Comparison of ENCODE assay signal across 7 mouse cellular contexts in the genomic region with DNA sequence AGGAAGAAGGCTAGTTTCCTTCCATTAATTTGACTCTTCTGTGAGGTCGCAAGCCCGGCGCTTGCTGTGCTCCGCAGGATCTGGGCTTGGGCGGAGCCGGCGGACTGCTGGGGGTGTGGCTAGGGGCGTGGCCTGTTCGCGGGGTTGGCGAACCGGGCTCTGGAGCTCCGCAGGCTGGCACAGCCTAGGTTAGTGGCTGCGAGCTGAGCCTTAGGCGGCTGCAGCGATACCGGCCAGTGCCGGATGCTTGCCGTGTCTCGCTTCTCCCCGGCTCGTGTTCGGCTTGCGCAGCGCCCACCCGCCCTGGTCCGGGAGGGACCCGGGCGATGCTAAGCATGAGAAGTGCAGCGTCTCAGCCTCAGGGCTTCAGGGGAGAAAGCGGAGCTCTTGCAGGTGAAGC. TPM values are rescaled to one million over a fixed set of nuclear protein-coding genes. Genes with fewer than 3 reads are reported as not detected.
DNase-seq lines count a peak whose midpoint lies in the region; ATAC-seq lines count a peak whose summit lies in the region.

A gene (plus strand): TSS at position 135 of the 400 bp plus-strand sequence.

- DNase-seq in adrenal gland, postnatal 4 days (ENCODE audit: low spot score in 2 of 2), result peak; percentile 74
- peak; percentile 91 for DNase-seq in embryonic facial prominence, embryonic 14.5 days (ENCODE audit: low spot score)
- DNase-seq in heart, adult 8-10 months (ENCODE audit: low spot score), result peak; percentile 60
- peak; percentile 91 for DNase-seq in kidney, adult 9 months
- DNase-seq in spleen, adult 18-20 months, result peak; percentile 68 to 78

- H3K27me3 ChIP-seq in embryonic facial prominence, embryonic 14.5 days (replicated peaks; ENCODE audit: control insufficient read depth, insufficient read depth, low read length), result peaks cover 40% of the 10 kb centered on the region
- H3K27me3 ChIP-seq in limb, embryonic 13.5 days, result peaks cover 42% of the 10 kb centered on the region
- peaks cover 34% of the 10 kb centered on the region for H3K27me3 ChIP-seq in midbrain, embryonic 15.5 days (replicated peaks)

- H3K9ac ChIP-seq in embryonic facial prominence, embryonic 14.5 days (ENCODE audit: low read depth, low read length), result peak within 1 kb of the TSS; percentile 45
- peak within 1 kb of the TSS; percentile 67 for H3K9ac ChIP-seq in limb, embryonic 13.5 days
- peak within 1 kb of the TSS; percentile 56 for H3K9ac ChIP-seq in midbrain, embryonic 15.5 days

- ATAC-seq in embryonic facial prominence, embryonic 14.5 days (ENCODE audit: low read depth), result peak; percentile 100
- ATAC-seq in limb, embryonic 13.5 days (ENCODE audit: low FRiP score, low read depth), result peak; percentile 99
- peak; percentile 100 for ATAC-seq in midbrain, embryonic 15.5 days (replicated peaks)

- H3K4me1 ChIP-seq in embryonic facial prominence, embryonic 14.5 days (ENCODE audit: control insufficient read depth, insufficient read depth, low read length), result no peaks in the 10 kb centered on the region; the same call in 1 of the 2 replicates
- H3K4me1 ChIP-seq in limb, embryonic 13.5 days, result peaks cover 12% of the 10 kb centered on the region
- peaks cover 12% of the 10 kb centered on the region for H3K4me1 ChIP-seq in midbrain, embryonic 15.5 days

- peak within 1 kb of the TSS; percentile 93 for H3K4me2 ChIP-seq in embryonic facial prominence, embryonic 14.5 days (ENCODE audit: low read depth, low read length)
- H3K4me2 ChIP-seq in limb, embryonic 13.5 days (replicated peaks), result peak within 1 kb of the TSS; percentile 97
- H3K4me2 ChIP-seq in midbrain, embryonic 15.5 days, result peak within 1 kb of the TSS; percentile 76

- no peaks in the 10 kb centered on the region for H3K9me3 ChIP-seq in embryonic facial prominence, embryonic 14.5 days (ENCODE audit: control insufficient read depth, low read length)
- no peaks in the 10 kb centered on the region for H3K9me3 ChIP-seq in limb, embryonic 13.5 days
- H3K9me3 ChIP-seq in midbrain, embryonic 15.5 days, result no peaks in the 10 kb centered on the region

- H3K4me3 ChIP-seq in embryonic facial prominence, embryonic 14.5 days (ENCODE audit: low read depth, low read length), result peak within 1 kb of the TSS; percentile 58
- peak within 1 kb of the TSS; percentile 69 for H3K4me3 ChIP-seq in limb, embryonic 13.5 days
- peak within 1 kb of the TSS; percentile 80 for H3K4me3 ChIP-seq in midbrain, embryonic 15.5 days

- H3K36me3 ChIP-seq in embryonic facial prominence, embryonic 14.5 days (ENCODE audit: control insufficient read depth, insufficient read depth, low read length), result no peaks in the 10 kb centered on the region
- no peaks in the 10 kb centered on the region for H3K36me3 ChIP-seq in limb, embryonic 13.5 days
- no peaks in the 10 kb centered on the region for H3K36me3 ChIP-seq in midbrain, embryonic 15.5 days (replicated peaks)

- 2% methylated on average over 20 of the region's 31 CpGs for WGBS in embryonic facial prominence, embryonic 14.5 days
- WGBS in limb, embryonic 13.5 days, result under 1% methylated on average over 26 of the region's 31 CpGs
- under 1% methylated on average over 31 of the region's 31 CpGs for WGBS in midbrain, embryonic 15.5 days

- no peak within 1 kb of the TSS for H3K27ac ChIP-seq in embryonic facial prominence, embryonic 14.5 days (replicated peaks; ENCODE audit: low read depth, low read length)
- H3K27ac ChIP-seq in limb, embryonic 13.5 days, result peak within 1 kb of the TSS; percentile 10; the same call in 1 of the 2 replicates
- H3K27ac ChIP-seq in midbrain, embryonic 15.5 days, result no peak within 1 kb of the TSS

RNA-seq across cellular contexts. Expression of the gene that starts here (rescaled TPM):
- 1 to 10 TPM in 1 of 2 experiments, under 1 TPM in 1; 0.37 to 2.8 TPM for total RNA-seq in adrenal gland, postnatal 4 days (2021)
- 0.31 and 0.48 TPM in 2 replicates for polyA plus RNA-seq in embryonic facial prominence, embryonic 14.5 days (2014; fragmentation: Nextera tagmentation; extraction: Ambion mirVana)
- total RNA-seq in heart, adult 8-10 months (2022), result not detected
- 2.0 and 2.2 TPM in 2 replicates for polyA plus RNA-seq in limb, embryonic 13.5 days (2015; fragmentation: Nextera tagmentation; extraction: Ambion mirVana)
- 5.4 and 7.2 TPM in 2 replicates for polyA plus RNA-seq in midbrain, embryonic 15.5 days (2015; fragmentation: Nextera tagmentation; extraction: Ambion mirVana)

Comparison
In these comparisons a context has a peak if more than half of its experiments do, and no peak if none do; other contexts are left out.
1. Peak in DNase-seq, ATAC-seq, H3K4me3 ChIP-seq, H3K9ac ChIP-seq and H3K4me2 ChIP-seq in embryonic facial prominence, embryonic 14.5 days; RNA of the gene not detected or under 1 TPM.
2. Peak in DNase-seq in heart, adult 8-10 months; RNA of the gene not detected or under 1 TPM.